Mouse (Mus musculus) embryo, embryonic 11 days (tissue): ENCODE measurements at regions not wholly inside any gene's neighbourhood (a gene's known extent, or its start where the extent isn't known, plus 50 kb on each side); places are given as distances from the start of the nearest gene placed in this dataset.

Experiments used
- DNase-seq: peaks from one replicate; pipeline ENCODE4 v3.0.0-alpha.2; 2015

DNA sequence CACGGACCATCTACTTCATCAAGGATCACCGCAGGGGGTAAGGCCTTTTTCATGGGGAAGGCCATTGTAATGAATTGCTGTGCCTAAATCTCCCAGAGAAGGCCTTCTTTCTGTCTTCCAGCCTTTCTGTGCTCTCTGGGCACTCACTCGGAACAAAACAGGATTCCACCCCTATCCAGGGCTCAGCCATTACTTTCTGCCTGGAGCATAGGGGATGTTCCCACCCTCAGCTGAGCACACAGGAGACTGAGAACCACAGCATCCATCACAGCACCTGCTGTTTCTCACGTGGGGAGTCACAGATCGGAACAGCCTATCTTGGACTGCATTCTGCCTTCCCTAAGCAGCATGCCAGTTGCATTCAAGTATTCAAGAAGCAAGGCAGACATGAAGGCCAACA lies 4071.8 kb upstream of the Gm7489 start:
- DNase-seq = no peak

DNA sequence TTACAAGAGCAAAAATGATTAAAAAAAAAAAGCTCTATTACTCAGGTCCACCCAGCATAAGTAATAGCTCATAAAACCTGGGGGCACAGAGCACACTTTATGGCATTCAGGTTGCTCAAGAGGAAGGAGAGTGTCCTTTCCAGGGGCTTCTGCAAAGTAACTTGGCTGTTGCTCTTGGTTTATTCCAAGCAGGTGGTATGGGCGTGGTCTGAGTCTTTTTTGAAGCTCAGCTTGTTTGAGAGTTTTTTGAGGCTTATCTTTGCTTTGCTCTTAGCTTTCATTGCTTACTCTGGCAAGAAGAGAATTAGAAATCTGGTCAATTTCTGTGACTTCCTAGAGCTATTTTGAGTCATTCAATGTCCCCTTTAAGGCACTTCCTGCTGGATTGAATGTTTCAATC lies 4024.4 kb upstream of the Gm7489 start:
- no peak for DNase-seq

- DNase-seq = peak; percentile 12
These were observed 4010.2 kb upstream of the Gm7489 start for GRCm38 (mm10) chr15:49874555-49874954.

GRCm38 (mm10) chr15:49885947-49886346 lies 3998.8 kb upstream of the Gm7489 start:
- no peak for DNase-seq

DNA sequence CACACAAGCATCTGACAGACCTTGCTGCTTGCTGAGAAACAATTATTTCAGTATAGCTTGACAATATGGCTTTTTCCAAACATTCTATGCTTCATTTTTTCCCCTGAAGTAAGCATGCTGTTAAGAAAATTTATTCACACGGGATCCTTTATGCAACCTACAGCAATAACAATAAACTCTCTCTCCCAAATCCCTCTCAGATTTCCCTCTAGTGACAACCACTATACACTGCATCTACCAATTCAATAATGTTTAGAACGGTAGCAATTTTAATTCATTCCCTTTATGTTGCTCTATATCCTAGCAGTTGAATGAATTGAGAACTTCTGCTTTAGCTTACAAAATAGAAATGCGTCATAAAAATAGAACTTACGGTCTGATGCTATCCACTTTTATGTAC lies 3988.7 kb upstream of the Gm7489 start:
- DNase-seq = no peak

- no peak for DNase-seq
These were observed 3985.9 kb upstream of the Gm7489 start for GRCm38 (mm10) chr15:49898783-49899182.

DNA sequence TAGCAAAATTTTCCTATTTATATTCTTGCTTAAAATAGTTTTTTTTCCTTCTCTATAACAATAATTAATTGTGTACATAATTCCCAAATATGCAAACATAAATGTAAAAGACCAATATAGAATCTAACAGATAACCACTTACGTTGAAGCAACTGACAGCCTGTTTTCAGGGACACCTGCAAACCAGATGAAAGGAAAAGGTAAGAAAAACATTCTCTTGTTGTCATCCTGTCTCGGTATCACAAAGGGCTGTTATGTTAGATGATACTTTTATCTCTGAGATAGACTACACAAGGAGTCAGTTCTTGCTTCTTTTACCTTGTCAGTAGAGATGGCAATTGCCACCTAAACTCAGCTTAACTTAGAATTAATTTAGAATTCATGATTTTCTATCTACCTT lies 3984.9 kb upstream of the Gm7489 start:
- DNase-seq = no peak
